Comparison of ENCODE assay signal across 10 mouse cellular contexts in genomic region chr13:37451471-37451870, GRCm38 (mm10).
DNase-seq lines count a peak whose midpoint lies in the region; ATAC-seq lines count a peak whose summit lies in the region.
"Had no signal": no experiment of that assay in that cellular context is flagged by ENCODE, and none has a peak within 500 bp of the region (broad histone marks: within the 10 kb centered on the region; RNA-seq: fewer than 3 reads in every experiment).

No protein-coding gene starts in this region.

- H3K4me1 ChIP-seq in stomach, embryonic 16.5 days (ENCODE audit: control insufficient read depth, insufficient read depth, low read length): peaks cover 37% of the 10 kb centered on the region

- no peaks in the 10 kb centered on the region for H3K36me3 ChIP-seq in stomach, embryonic 16.5 days (ENCODE audit: control insufficient read depth, insufficient read depth, low read length)
- H3K36me3 ChIP-seq: liver, embryonic 15.5 days had no signal

- peak overlapping the region; percentile 56; the same call in 1 of the 2 replicates for H3K4me2 ChIP-seq in stomach, embryonic 16.5 days (ENCODE audit: low read depth, low read length)

- H3K4me3 ChIP-seq in stomach, embryonic 16.5 days (replicated peaks; ENCODE audit: low read length): no peak overlapping the region
- H3K4me3 ChIP-seq: erythroblast, embryonic 14.5 days had no signal

- H3K9ac ChIP-seq in stomach, embryonic 16.5 days (ENCODE audit: low read length): no peak overlapping the region
- H3K9ac ChIP-seq: liver, embryonic 15.5 days had no signal

- ATAC-seq in stomach, embryonic 16.5 days (ENCODE audit: insufficient read depth, low FRiP score): no peak

- whole genome bisulfite sequencing in stomach, embryonic 16.5 days: 51% methylated on average over 3 of the region's 3 CpGs

- peaks cover 5% of the 10 kb centered on the region; the same call in 1 of the 2 replicates for H3K9me3 ChIP-seq in stomach, embryonic 16.5 days (replicated peaks; ENCODE audit: control insufficient read depth, low read length)
- H3K9me3 ChIP-seq: liver, embryonic 15.5 days had no signal

- H3K27me3 ChIP-seq in stomach, embryonic 16.5 days (ENCODE audit: control insufficient read depth, insufficient read depth, low read length): no peaks in the 10 kb centered on the region
- H3K27me3 ChIP-seq: liver, embryonic 15.5 days had no signal

- peak; percentile 36 for DNase-seq in adrenal gland, adult 2 months
- DNase-seq in adrenal gland, postnatal 25 days: no peak
- peak; percentile 46 to 53 for DNase-seq in right cerebral cortex, postnatal 10 days (ENCODE audit: low spot score in 2 of 2)
- no peak for DNase-seq in right cerebral cortex, adult 18-20 months
- peak; percentile 59 to 66 for DNase-seq in kidney, postnatal 4 days
- no peak for DNase-seq in urinary bladder, postnatal 36 days (ENCODE audit: low spot score in 2 of 2)
- no peak for DNase-seq in adipocyte (ENCODE audit: low spot score)

- H3K27ac ChIP-seq in stomach, embryonic 16.5 days (ENCODE audit: low read length): peak overlapping the region; percentile 94

Comparison
In these comparisons a context has a peak if more than half of its experiments do, and no peak if none do; other contexts are left out.
1. DNase-seq: peak in adrenal gland, adult 2 months (single experiment), right cerebral cortex, postnatal 10 days (2 of 2) and kidney, postnatal 4 days (2 of 2); none in adrenal gland, postnatal 25 days (single experiment), right cerebral cortex, adult 18-20 months (single experiment), urinary bladder, postnatal 36 days (0 of 2) and adipocyte (single experiment).